Mouse (Mus musculus) adrenal gland, adult 2 months (tissue): Measurements from ENCODE around the gene Clca3b. TPM values are rescaled to one million over a fixed set of nuclear protein-coding genes. Genes with fewer than 3 reads are reported as not detected.

Experiments used
- polyA plus RNA-seq: library from polyadenylated mRNA; depleted of rRNA; stranded (reverse); fragments of >200 nt; gene quantifications from 2 replicates; pipeline ENCODE4 v1.2.3, GENCODE M21; 2012; rRNA removed
- total RNA-seq, 2 experiments: library from RNA; stranded (reverse); gene quantifications; 2 replicates each; pipeline ENCODE4 v1.2.3; 2021

Gene Clca3b
- total and polyA plus RNA-seq, 3 experiments, result not detected

Other genes starting within 250 kb of the Clca3b start
- gene Sh3glb1, start 129.0 kb downstream of the Clca3b start, total RNA-seq, result 100 to 1,000 TPM; 168 to 210 TPM
- 14.2 and 16.3 TPM in 2 replicates for gene Sh3glb1, start 129.0 kb downstream of the Clca3b start, polyA plus RNA-seq
- gene Clca3a1, start 88.4 kb downstream of the Clca3b start, total RNA-seq, result 1 to 10 TPM; 1.6 to 5.2 TPM
- 0.65 and 1.1 TPM in 2 replicates for gene Clca3a1, start 88.4 kb downstream of the Clca3b start, polyA plus RNA-seq
- gene Clca3a2, start 29.9 kb downstream of the Clca3b start, total RNA-seq, result not detected
- gene Clca3a2, start 29.9 kb downstream of the Clca3b start, polyA plus RNA-seq, result 0.03 TPM in 1 of 2 replicates, not detected in the other
- gene Clca4b, start 83.2 kb upstream of the Clca3b start, total RNA-seq, result not detected
- gene Clca4b, start 83.2 kb upstream of the Clca3b start, polyA plus RNA-seq, result not detected in 2 replicates
- not detected for gene Clca4a, start 125.7 kb upstream of the Clca3b start, total RNA-seq
- not detected in 2 replicates for gene Clca4a, start 125.7 kb upstream of the Clca3b start, polyA plus RNA-seq
- gene Clca1, start 183.4 kb upstream of the Clca3b start, total RNA-seq, result not detected
- 0.02 TPM in 1 of 2 replicates, not detected in the other for gene Clca1, start 183.4 kb upstream of the Clca3b start, polyA plus RNA-seq